Mouse (Mus musculus) neural tube, embryonic 12.5 days (tissue): Measurements from ENCODE around the gene Olfr403. TPM values are rescaled to one million over a fixed set of nuclear protein-coding genes. Genes with fewer than 3 reads are reported as not detected.
"Not testable (repeated sequence)": the region's sequence is repeated elsewhere in the genome, so short reads cannot be mapped to it uniquely, and the experiment has no call there.

Experiments
- ATAC-seq: fragments of 200-750 bp; cut with Nextera tagmentation; 2 replicates; pipeline ENCODE4 v1.8.0; 2017; ENCODE audit warnings: low read depth, mild to moderate bottlenecking, moderate TSS enrichment, moderate library complexity; ENCODE audit not compliant: low FRiP score
- H3K27ac ChIP-seq: fragments of 300-500 bp; sonication (generic); 2 replicates; pipeline ENCODE4 v1.5.1; 2016
- H3K27me3 ChIP-seq: fragments of 300-500 bp; sonication (generic); replicated peaks from 2 replicates; pipeline ENCODE4 v1.6.1; 2016; ENCODE audit warnings: mild to moderate bottlenecking
- H3K36me3 ChIP-seq: fragments of 300-500 bp; sonication (generic); 2 replicates; pipeline ENCODE4 v1.6.1; 2016; ENCODE audit warnings: mild to moderate bottlenecking
- H3K4me1 ChIP-seq: fragments of 300-500 bp; sonication (generic); 2 replicates; pipeline ENCODE4 v1.6.1; 2016
- H3K4me2 ChIP-seq: fragments of 300-500 bp; sonication (generic); replicated peaks from 2 replicates; pipeline ENCODE4 v1.6.1; 2016; ENCODE audit warnings: mild to moderate bottlenecking
- H3K4me3 ChIP-seq: fragments of 300-500 bp; sonication (generic); 2 replicates; pipeline ENCODE4 v1.5.1; 2016
- H3K9ac ChIP-seq: fragments of 300-500 bp; sonication (generic); 2 replicates; pipeline ENCODE4 v1.6.1; 2016; ENCODE audit warnings: mild to moderate bottlenecking
- H3K9me3 ChIP-seq: fragments of 300-500 bp; sonication (generic); 2 replicates; pipeline ENCODE4 v1.6.1; 2016; ENCODE audit warnings: mild to moderate bottlenecking
- WGBS: fragments of 180-500 bp; shearing (Covaris S2); methylation state at CpG from one replicate; pipeline ENCODE4 v1.1.7; 2016; 5-methylcytosine and 5-hydroxymethylcytosine counted together
- polyA plus RNA-seq: library from polyadenylated mRNA; unstranded; fragments of >200 nt; fragmentation: Nextera tagmentation; extraction: Ambion mirVana; gene quantifications from 2 replicates; pipeline ENCODE4 v1.2.1, GENCODE M21; 2016

The Olfr403 gene
- not detected in 2 replicates for polyA plus RNA-seq

DNA sequence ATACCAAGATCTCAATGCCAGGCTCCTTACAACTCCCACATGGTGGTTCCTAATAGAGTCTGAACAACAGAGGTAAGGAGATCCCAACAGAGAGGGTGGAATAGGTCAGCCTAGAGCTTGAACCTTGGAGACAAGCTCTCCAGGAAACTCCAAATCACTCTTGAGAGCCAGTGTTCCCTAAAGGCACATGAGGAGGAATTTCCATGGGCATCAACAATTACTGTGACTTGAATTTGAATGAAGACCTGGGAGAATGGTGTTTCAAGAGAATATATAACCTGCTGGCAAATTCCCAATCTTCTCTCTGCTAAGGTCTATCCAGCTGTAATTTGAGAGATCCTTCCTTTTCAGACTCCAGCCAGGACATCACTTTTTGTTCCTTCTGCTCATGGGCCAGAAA, at the start of gene Olfr403:
Gene Olfr403, plus strand, starts transcription at position 301 of the 400 bp plus-strand sequence.
- Histone ChIP-seq H3K9ac (no peak within 1 kb of the TSS), H3K4me3 (no peak within 1 kb of the TSS), H3K36me3 (no peaks in the 10 kb centered on the region), H3K9me3 (peaks cover 20% of the 10 kb centered on the region), H3K27me3 (no peaks in the 10 kb centered on the region), H3K27ac (no peak within 1 kb of the TSS), H3K4me2 (no peak within 1 kb of the TSS), H3K4me1 (no peaks in the 10 kb centered on the region)
- ATAC-seq: no peak

DNA sequence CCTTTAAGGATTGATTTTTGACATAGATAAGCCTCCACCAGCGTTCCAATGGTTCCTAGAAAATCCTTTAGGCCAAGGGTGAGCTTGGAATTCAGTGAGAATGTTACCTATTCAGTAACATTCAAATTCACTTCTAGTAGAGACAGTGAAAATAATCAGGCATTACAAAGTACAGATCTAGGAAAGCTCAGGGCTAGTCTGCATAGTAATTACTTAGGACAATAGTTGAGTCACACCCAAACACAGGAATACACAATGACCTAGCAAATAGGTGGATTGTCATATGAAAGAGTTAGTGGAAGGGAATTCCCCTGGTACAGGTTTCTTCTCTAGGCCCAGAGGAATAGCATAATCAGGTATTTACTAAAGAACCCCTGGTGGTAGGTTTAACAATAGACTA, 46.0 kb upstream of the Olfr403 start:
- not testable (repeated sequence) for H3K36me3 ChIP-seq, H3K27me3 ChIP-seq, H3K4me1 ChIP-seq, H3K27ac ChIP-seq, H3K4me3 ChIP-seq, H3K4me2 ChIP-seq, ATAC-seq, H3K9ac ChIP-seq
- peaks cover 61% of the 10 kb centered on the region for H3K9me3 ChIP-seq
- 28% methylated on average over 1 of the region's 1 CpGs for WGBS

DNA sequence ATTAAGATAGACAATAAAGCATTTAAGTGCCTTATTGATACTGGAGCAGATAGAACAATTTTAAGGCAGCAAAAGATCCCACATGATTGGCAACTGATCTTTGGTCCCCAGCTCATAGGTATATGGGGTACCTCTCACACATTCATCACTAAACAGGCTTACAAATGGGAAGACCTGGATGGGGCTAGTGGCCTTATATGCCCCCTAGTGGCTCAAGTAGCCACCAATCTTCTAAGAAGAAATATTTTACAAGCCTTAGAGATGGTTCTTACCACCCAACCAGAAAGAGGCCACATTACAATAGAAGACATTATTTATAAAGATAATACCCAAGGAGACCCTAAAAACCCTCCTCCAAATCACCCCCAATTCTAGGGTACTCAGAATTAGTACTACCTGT, 40.2 kb upstream of the Olfr403 start:
- Histone ChIP-seq H3K27ac (no peak overlapping the region), H3K9me3 (peaks cover 72% of the 10 kb centered on the region), H3K27me3 (no peaks in the 10 kb centered on the region), H3K4me3 (no peak overlapping the region), H3K4me1 (no peaks in the 10 kb centered on the region), H3K4me2 (no peak overlapping the region), H3K9ac (no peak overlapping the region), H3K36me3 (no peaks in the 10 kb centered on the region)
- ATAC-seq: no peak

DNA sequence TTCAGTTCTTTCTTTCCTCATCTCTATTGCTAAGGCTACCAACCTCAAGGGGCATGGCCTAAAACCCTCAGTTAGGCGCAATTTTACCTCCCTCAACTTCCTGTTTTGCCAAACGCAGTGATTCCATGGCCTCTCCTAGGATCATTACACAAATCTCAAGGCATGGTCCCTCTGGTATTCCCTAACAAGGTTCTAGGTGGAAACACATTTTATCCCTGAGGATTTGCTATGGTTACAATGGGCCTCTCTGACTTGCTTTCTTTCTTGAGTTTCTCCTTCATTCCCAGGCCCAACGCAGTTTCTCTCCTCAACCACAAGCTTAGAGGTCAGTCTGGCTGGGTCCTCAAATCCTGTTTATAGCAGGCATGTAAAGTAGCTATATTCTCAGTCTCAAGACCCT, 32.8 kb upstream of the Olfr403 start, which contains the start of gene Olfr402:
Gene Olfr402, plus strand, starts transcription at position 301 of the 400 bp plus-strand sequence.
- Histone ChIP-seq H3K4me1 (no peaks in the 10 kb centered on the region), H3K27me3 (no peaks in the 10 kb centered on the region), H3K4me3 (no peak within 1 kb of the TSS), H3K27ac (no peak within 1 kb of the TSS), H3K9me3 (peaks cover 54% of the 10 kb centered on the region), H3K36me3 (no peaks in the 10 kb centered on the region), H3K4me2 (no peak within 1 kb of the TSS), H3K9ac (no peak within 1 kb of the TSS)
- WGBS: 68% methylated on average over 3 of the region's 3 CpGs
- no peak for ATAC-seq

DNA sequence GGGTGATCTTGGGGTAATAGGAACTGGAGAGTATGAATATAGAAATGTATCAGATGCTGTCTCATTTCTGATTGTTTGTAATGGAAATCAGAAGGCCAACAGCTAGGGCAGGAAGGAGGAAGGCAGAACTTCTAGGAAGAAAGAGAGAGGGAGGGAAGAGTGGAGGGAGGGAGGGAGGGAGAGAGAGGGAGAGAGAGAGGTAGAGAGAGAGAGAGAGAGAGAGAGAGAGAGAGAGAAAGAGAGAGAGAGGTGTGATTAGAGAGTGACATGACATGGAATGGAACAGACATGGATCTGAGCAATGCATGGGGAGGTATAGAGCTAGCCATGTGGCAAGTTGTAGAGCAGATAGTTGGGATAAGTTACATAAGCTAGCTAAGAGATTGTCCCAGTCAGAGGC, 17.3 kb upstream of the Olfr403 start:
- Histone ChIP-seq H3K36me3 (no peaks in the 10 kb centered on the region), H3K9me3 (0 out of 2 replicates have a peak, but pooled peaks cover 5% of the 10 kb centered on the region), H3K9ac (no peak overlapping the region), H3K27me3 (no peaks in the 10 kb centered on the region), H3K4me2 (no peak overlapping the region), H3K4me1 (no peaks in the 10 kb centered on the region), H3K4me3 (no peak overlapping the region), H3K27ac (no peak overlapping the region)
- ATAC-seq: no peak

DNA sequence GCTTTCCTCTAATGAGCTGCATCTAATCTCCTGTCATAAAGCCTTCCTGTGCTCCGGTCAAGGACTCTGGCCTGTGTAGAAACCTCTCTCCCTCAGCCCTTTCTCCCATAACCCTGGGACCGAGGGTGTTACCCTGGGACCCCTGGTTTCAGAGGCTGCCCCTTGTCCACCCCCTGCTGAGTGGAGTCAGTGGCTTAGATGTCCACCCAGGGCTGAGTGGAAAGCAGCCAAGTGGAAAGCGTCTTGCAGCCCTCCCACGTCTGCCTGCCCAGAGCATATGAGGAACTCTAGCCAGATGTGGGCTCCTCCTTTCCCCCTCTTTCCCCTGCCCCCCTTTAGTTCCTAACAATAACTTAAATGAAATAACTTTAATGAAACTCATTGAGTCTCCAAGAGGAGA, 2.9 kb upstream of the Olfr403 start:
- Histone ChIP-seq H3K27me3 (no peaks in the 10 kb centered on the region), H3K4me3 (no peak overlapping the region), H3K9ac (no peak overlapping the region), H3K27ac (no peak overlapping the region), H3K4me2 (no peak overlapping the region), H3K4me1 (no peaks in the 10 kb centered on the region), H3K9me3 (peaks cover 33% of the 10 kb centered on the region), H3K36me3 (no peaks in the 10 kb centered on the region)
- no peak for ATAC-seq
- 83% methylated on average over 4 of the region's 4 CpGs for WGBS

DNA sequence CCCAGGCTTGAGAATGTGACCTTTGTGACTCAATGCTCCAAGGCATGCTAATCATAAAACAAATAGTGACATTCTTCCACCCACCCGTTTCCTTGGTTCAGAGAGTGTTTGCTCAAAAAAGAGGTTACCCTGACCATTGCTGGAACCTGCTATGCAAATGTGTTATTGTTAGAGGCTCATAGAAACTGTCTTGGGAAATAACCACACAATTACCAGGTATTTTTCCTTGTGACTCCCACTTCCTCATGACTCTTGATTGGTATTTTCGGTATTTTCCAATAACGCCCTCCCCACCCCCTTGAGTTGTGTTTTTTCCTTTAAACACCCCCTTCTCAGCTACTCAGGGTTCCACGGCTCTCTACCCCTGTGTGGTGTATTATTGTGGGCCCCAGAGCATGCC, 2.3 kb upstream of the Olfr403 start:
- Histone ChIP-seq H3K27me3 (no peaks in the 10 kb centered on the region), H3K9me3 (peaks cover 33% of the 10 kb centered on the region), H3K4me1 (no peaks in the 10 kb centered on the region), H3K4me2 (no peak overlapping the region), H3K9ac (no peak overlapping the region), H3K27ac (no peak overlapping the region), H3K4me3 (no peak overlapping the region), H3K36me3 (no peaks in the 10 kb centered on the region)
- ATAC-seq: no peak
- WGBS: 84% methylated on average over 4 of the region's 4 CpGs

DNA sequence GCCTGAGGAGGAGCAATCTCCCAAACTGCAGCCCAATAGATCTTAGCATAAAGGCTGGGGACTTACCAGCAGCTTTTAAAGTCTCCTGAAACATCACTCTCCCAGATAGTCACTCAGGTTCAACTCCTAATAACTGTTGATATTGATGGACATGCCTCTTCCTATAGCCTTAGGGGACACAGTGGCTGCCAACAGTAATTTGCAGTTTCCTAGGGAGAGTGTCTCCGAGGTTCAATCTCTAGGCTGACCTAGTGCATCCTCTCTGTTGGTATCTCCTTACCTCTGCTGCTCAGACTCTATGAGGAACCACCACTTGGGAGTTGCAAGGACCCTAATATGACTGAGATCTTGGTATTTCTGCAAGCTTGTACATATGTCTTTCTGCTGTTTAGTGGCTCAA, 25.2 kb downstream of the Olfr403 start, which contains the start of gene Olfr43:
Gene Olfr43, minus strand, starts transcription at position 101 of the 400 bp plus-strand sequence.
- H3K27me3 ChIP-seq: no peaks in the 10 kb centered on the region
- H3K9ac ChIP-seq: no peak within 1 kb of the TSS
- WGBS: 71% methylated on average over 1 of the region's 1 CpGs
- no peak within 1 kb of the TSS for H3K27ac ChIP-seq
- no peak for ATAC-seq
- peaks cover 22% of the 10 kb centered on the region; the same call in 1 of the 2 replicates for H3K9me3 ChIP-seq
- no peaks in the 10 kb centered on the region for H3K4me1 ChIP-seq
- no peaks in the 10 kb centered on the region for H3K36me3 ChIP-seq
- no peak within 1 kb of the TSS for H3K4me2 ChIP-seq
- H3K4me3 ChIP-seq: no peak within 1 kb of the TSS

DNA sequence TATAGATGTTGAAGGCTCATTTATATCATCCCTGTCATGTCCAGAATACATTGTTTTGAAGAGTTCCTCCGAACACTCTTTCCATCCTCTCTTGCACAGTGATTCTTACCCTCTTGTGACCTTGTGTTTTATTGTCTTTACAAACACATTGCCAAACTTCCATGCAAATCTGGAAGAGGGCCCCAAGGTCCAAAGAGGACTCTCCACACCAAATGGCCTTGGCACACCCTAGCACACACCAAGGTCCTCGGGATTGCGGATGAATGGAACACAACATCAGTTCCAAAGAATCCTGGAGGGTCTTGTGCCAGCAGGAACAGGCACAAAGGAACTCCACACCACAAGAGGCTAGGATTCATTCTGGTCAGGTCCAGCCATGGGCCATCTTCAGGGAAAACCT, 55.2 kb downstream of the Olfr403 start:
- WGBS: 88% methylated on average over 3 of the region's 3 CpGs
- no peak overlapping the region for H3K4me2 ChIP-seq
- no peaks in the 10 kb centered on the region for H3K27me3 ChIP-seq
- H3K4me3 ChIP-seq: no peak overlapping the region
- no peaks in the 10 kb centered on the region for H3K36me3 ChIP-seq
- no peak overlapping the region for H3K9ac ChIP-seq
- ATAC-seq: no peak
- peaks cover 21% of the 10 kb centered on the region for H3K9me3 ChIP-seq
- no peaks in the 10 kb centered on the region for H3K4me1 ChIP-seq
- no peak overlapping the region for H3K27ac ChIP-seq

Other genes starting within 250 kb of the Olfr403 start
- not detected in 2 replicates for gene Olfr23, start 249.6 kb upstream of the Olfr403 start, polyA plus RNA-seq
- not detected in 2 replicates for gene Olfr397, start 225.4 kb upstream of the Olfr403 start, polyA plus RNA-seq
- gene Olfr398, start 195.8 kb upstream of the Olfr403 start, polyA plus RNA-seq: not detected in 2 replicates
- gene Olfr139, start 129.7 kb upstream of the Olfr403 start, polyA plus RNA-seq: not detected in 2 replicates
- gene Olfr399, start 129.6 kb upstream of the Olfr403 start, polyA plus RNA-seq: not detected in 2 replicates
- gene Zfp616, start 116.3 kb upstream of the Olfr403 start, polyA plus RNA-seq: not detected in 2 replicates
- gene Olfr401, start 72.5 kb upstream of the Olfr403 start, polyA plus RNA-seq: not detected in 2 replicates
- gene Olfr402, start 32.7 kb upstream of the Olfr403 start, polyA plus RNA-seq: not detected in 2 replicates
- not detected in 2 replicates for gene Olfr43, start 25.1 kb downstream of the Olfr403 start, polyA plus RNA-seq
- gene Olfr406, start 73.6 kb downstream of the Olfr403 start, polyA plus RNA-seq: not detected in 2 replicates
- not detected in 2 replicates for gene Olfr59, start 97.5 kb downstream of the Olfr403 start, polyA plus RNA-seq
- gene Olfr410, start 151.8 kb downstream of the Olfr403 start, polyA plus RNA-seq: not detected in 2 replicates
- not detected in 2 replicates for gene Olfr411, start 166.4 kb downstream of the Olfr403 start, polyA plus RNA-seq
- gene Olfr412, start 175.8 kb downstream of the Olfr403 start, polyA plus RNA-seq: not detected in 2 replicates